11 mouse cellular contexts compared by ENCODE assay signal in the genomic region with DNA sequence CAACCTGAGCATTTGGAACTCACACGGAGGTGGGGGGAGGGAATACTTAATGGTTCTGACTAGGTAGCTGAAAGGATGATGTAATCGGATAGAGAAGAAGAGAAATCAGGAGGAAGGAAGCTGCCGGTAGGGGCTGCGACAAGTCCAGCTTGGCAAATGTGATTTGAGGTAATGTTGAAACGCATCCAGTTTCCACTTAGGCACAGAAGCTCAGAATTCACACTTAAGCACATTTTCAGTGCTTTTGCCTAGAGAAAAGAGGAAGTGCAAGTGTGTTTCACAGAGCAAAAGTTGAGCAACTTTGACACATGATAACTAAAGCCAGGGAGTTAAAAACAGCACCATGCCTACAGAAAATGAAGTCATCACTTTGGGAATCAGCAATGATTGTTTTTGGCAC. TPM values are rescaled to one million over a fixed set of nuclear protein-coding genes. Genes with fewer than 3 reads are reported as not detected.
DNase-seq lines count a peak whose midpoint lies in the region; ATAC-seq and TF ChIP-seq lines count a peak whose summit lies in the region.
"Had no signal": no experiment of that assay in that cellular context is flagged by ENCODE, and none has a peak within 500 bp of the region (broad histone marks: within the 10 kb centered on the region; RNA-seq: fewer than 3 reads in every experiment).

No protein-coding gene starts in this region.

- TF ChIP-seq CTCF in forebrain, postnatal 0 days (IDR thresholded peaks at IDR 0.05; ENCODE audit: low read depth) = peak; percentile 34

- 32% methylated on average over 5 of the region's 5 CpGs for WGBS in forebrain, postnatal 0 days
- WGBS in forebrain, embryonic 12.5 days = 50% methylated on average over 5 of the region's 5 CpGs
- WGBS in midbrain, embryonic 15.5 days = 64% methylated on average over 5 of the region's 5 CpGs

- no peak overlapping the region for H3K4me2 ChIP-seq in forebrain, postnatal 0 days (ENCODE audit: low read depth)
- H3K4me2 ChIP-seq in forebrain, embryonic 12.5 days = no peak overlapping the region
- no peak overlapping the region for H3K4me2 ChIP-seq in midbrain, embryonic 15.5 days

- intact Hi-C loops in left cerebral cortex, postnatal 25 days (cut with DNase I) = no loop called here

- no peaks in the 10 kb centered on the region for H3K9me3 ChIP-seq in forebrain, postnatal 0 days (ENCODE audit: low read length)
- no peaks in the 10 kb centered on the region for H3K9me3 ChIP-seq in forebrain, embryonic 12.5 days
- H3K9me3 ChIP-seq in midbrain, embryonic 15.5 days = no peaks in the 10 kb centered on the region

- no peak overlapping the region for H3K9ac ChIP-seq in forebrain, postnatal 0 days
- no peak overlapping the region for H3K9ac ChIP-seq in forebrain, embryonic 12.5 days
- no peak overlapping the region for H3K9ac ChIP-seq in midbrain, embryonic 15.5 days

- H3K4me3 ChIP-seq in forebrain, postnatal 0 days (ENCODE audit: low read depth, low read length) = no peak overlapping the region
- no peak overlapping the region for H3K4me3 ChIP-seq in forebrain, embryonic 12.5 days (replicated peaks)
- no peak overlapping the region for H3K4me3 ChIP-seq in midbrain, embryonic 15.5 days

- H3K36me3 ChIP-seq in forebrain, postnatal 0 days (ENCODE audit: insufficient read depth) = peaks cover 10% of the 10 kb centered on the region; the same call in 1 of the 2 replicates
- peaks cover 18% of the 10 kb centered on the region for H3K36me3 ChIP-seq in forebrain, embryonic 12.5 days (replicated peaks)
- no peaks in the 10 kb centered on the region for H3K36me3 ChIP-seq in midbrain, embryonic 15.5 days (replicated peaks)

- H3K27ac ChIP-seq in forebrain, postnatal 0 days (ENCODE audit: low read depth, low read length) = no peak overlapping the region
- no peak overlapping the region for H3K27ac ChIP-seq in forebrain, embryonic 12.5 days
- no peak overlapping the region for H3K27ac ChIP-seq in midbrain, embryonic 15.5 days

- H3K4me1 ChIP-seq in forebrain, postnatal 0 days (ENCODE audit: insufficient read depth) = no peaks in the 10 kb centered on the region
- peaks cover 5% of the 10 kb centered on the region; the same call in 1 of the 2 replicates for H3K4me1 ChIP-seq in forebrain, embryonic 12.5 days
- no peaks in the 10 kb centered on the region for H3K4me1 ChIP-seq in midbrain, embryonic 15.5 days

- ATAC-seq in forebrain, postnatal 0 days = peak; percentile 62
- no peak for ATAC-seq in forebrain, embryonic 12.5 days (ENCODE audit: low FRiP score)
- peak; percentile 74 for ATAC-seq in common myeloid progenitor, adult 5-6 weeks (replicated peaks; ENCODE audit: low read depth, poor library complexity, severe bottlenecking)
- ATAC-seq in megakaryocyte progenitor cell, adult 5-6 weeks (replicated peaks; ENCODE audit: poor library complexity) = peak; percentile 72
- ATAC-seq in midbrain, embryonic 15.5 days (replicated peaks) = no peak
- ATAC-seq: midbrain, embryonic 16.5 days had no signal

- no peaks in the 10 kb centered on the region for H3K27me3 ChIP-seq in forebrain, postnatal 0 days (ENCODE audit: insufficient read depth, low read length)
- no peaks in the 10 kb centered on the region for H3K27me3 ChIP-seq in forebrain, embryonic 12.5 days
- no peaks in the 10 kb centered on the region for H3K27me3 ChIP-seq in midbrain, embryonic 15.5 days (replicated peaks)

- peak; percentile 45 for DNase-seq in forebrain, postnatal 0 days
- peak; percentile 47 to 78 for DNase-seq in left cerebral cortex, postnatal 25 days (ENCODE audit: low spot score in 2 of 2)
- DNase-seq in left cerebral cortex, adult 18-20 months (ENCODE audit: low spot score in 2 of 2) = no peak
- DNase-seq in ovary, postnatal 36 days (ENCODE audit: low spot score) = no peak
- DNase-seq: cerebellum, adult 11-12 months had no signal

RNA-seq across cellular contexts. Expression of a gene that starts 8.4 kb away (rescaled TPM):
- total RNA-seq in forebrain, postnatal 0 days (2014; rRNA removed) = 18.9 and 19.8 TPM in 2 replicates
- 22.8 and 24.3 TPM in 2 replicates for polyA plus RNA-seq in forebrain, postnatal 0 days (2015; fragmentation: Nextera tagmentation; extraction: Ambion mirVana)
- 25.9 and 27.2 TPM in 2 replicates for polyA plus RNA-seq in forebrain, embryonic 12.5 days (2016; fragmentation: Nextera tagmentation; extraction: Ambion mirVana)
- 10 to 100 TPM; 33.1 to 38.6 TPM for total RNA-seq in left cerebral cortex, postnatal 25 days (2021)
- 10 to 100 TPM; 29.6 to 39.5 TPM for total RNA-seq in left cerebral cortex, adult 18-20 months (2021)
- total RNA-seq in common myeloid progenitor, adult 5-6 weeks (2017) = 31.7 and 68.4 TPM in 2 replicates
- total RNA-seq in megakaryocyte progenitor cell, adult 5-6 weeks (2015) = 13.3 and 16.9 TPM in 2 replicates
- total RNA-seq in megakaryocyte progenitor cell, adult 5-6 weeks (2017) = 48.3 and 55.5 TPM in 2 replicates
- polyA plus RNA-seq in midbrain, embryonic 15.5 days (2015; fragmentation: Nextera tagmentation; extraction: Ambion mirVana) = 25.9 and 27.5 TPM in 2 replicates

RNA-seq across cellular contexts. Expression of a gene that starts 19.5 kb away (rescaled TPM):
- 3.0 and 9.0 TPM in 2 replicates for total RNA-seq in forebrain, postnatal 0 days (2014; rRNA removed)
- 1.6 and 3.0 TPM in 2 replicates for polyA plus RNA-seq in forebrain, postnatal 0 days (2015; fragmentation: Nextera tagmentation; extraction: Ambion mirVana)
- 4.2 and 4.6 TPM in 2 replicates for polyA plus RNA-seq in forebrain, embryonic 12.5 days (2016; fragmentation: Nextera tagmentation; extraction: Ambion mirVana)
- 1 to 10 TPM; 3.3 to 4.4 TPM for total RNA-seq in left cerebral cortex, postnatal 25 days (2021)
- 1 to 10 TPM; 4.0 to 6.7 TPM for total RNA-seq in left cerebral cortex, adult 18-20 months (2021)
- total RNA-seq in common myeloid progenitor, adult 5-6 weeks (2017) = 8.4 and 16.9 TPM in 2 replicates
- 2.3 and 3.9 TPM in 2 replicates for total RNA-seq in megakaryocyte progenitor cell, adult 5-6 weeks (2015)
- total RNA-seq in megakaryocyte progenitor cell, adult 5-6 weeks (2017) = 4.4 and 7.2 TPM in 2 replicates
- polyA plus RNA-seq in midbrain, embryonic 15.5 days (2015; fragmentation: Nextera tagmentation; extraction: Ambion mirVana) = 5.6 and 6.5 TPM in 2 replicates

RNA-seq across cellular contexts. Expression of a gene that starts 36.8 kb away (rescaled TPM):
- total RNA-seq in forebrain, postnatal 0 days (2014; rRNA removed) = 0.38 TPM in 1 of 2 replicates, not detected in the other
- polyA plus RNA-seq in forebrain, postnatal 0 days (2015; fragmentation: Nextera tagmentation; extraction: Ambion mirVana) = 0.10 and 0.44 TPM in 2 replicates
- not detected in 2 replicates for polyA plus RNA-seq in forebrain, embryonic 12.5 days (2016; fragmentation: Nextera tagmentation; extraction: Ambion mirVana)
- total RNA-seq in left cerebral cortex, postnatal 25 days (2021) = under 1 TPM; 0.21 to 0.23 TPM
- under 1 TPM; 0.28 to 0.30 TPM for total RNA-seq in left cerebral cortex, adult 18-20 months (2021)
- total RNA-seq in common myeloid progenitor, adult 5-6 weeks (2017) = not detected in 2 replicates
- total RNA-seq in megakaryocyte progenitor cell, adult 5-6 weeks (2015) = 0.12 TPM in 1 of 2 replicates, not detected in the other
- 0.24 TPM in 1 of 2 replicates, not detected in the other for total RNA-seq in megakaryocyte progenitor cell, adult 5-6 weeks (2017)
- 0.17 TPM in 1 of 2 replicates, not detected in the other for polyA plus RNA-seq in midbrain, embryonic 15.5 days (2015; fragmentation: Nextera tagmentation; extraction: Ambion mirVana)
- total RNA-seq: gastrocnemius, adult 8-10 months had no signal

RNA-seq across cellular contexts. Expression of a gene that starts 43.1 kb away (rescaled TPM):
- total RNA-seq in forebrain, postnatal 0 days (2014; rRNA removed) = 1.3 and 1.4 TPM in 2 replicates
- 0.54 and 0.62 TPM in 2 replicates for polyA plus RNA-seq in forebrain, postnatal 0 days (2015; fragmentation: Nextera tagmentation; extraction: Ambion mirVana)
- polyA plus RNA-seq in forebrain, embryonic 12.5 days (2016; fragmentation: Nextera tagmentation; extraction: Ambion mirVana) = not detected in 2 replicates
- under 1 TPM; 0.27 to 0.37 TPM for total RNA-seq in left cerebral cortex, postnatal 25 days (2021)
- total RNA-seq in left cerebral cortex, adult 18-20 months (2021) = under 1 TPM; 0.56 to 0.67 TPM
- not detected in 2 replicates for total RNA-seq in common myeloid progenitor, adult 5-6 weeks (2017)
- not detected in 2 replicates for total RNA-seq in megakaryocyte progenitor cell, adult 5-6 weeks (2015)
- total RNA-seq in megakaryocyte progenitor cell, adult 5-6 weeks (2017) = not detected in 2 replicates
- polyA plus RNA-seq in midbrain, embryonic 15.5 days (2015; fragmentation: Nextera tagmentation; extraction: Ambion mirVana) = 0.27 and 0.28 TPM in 2 replicates
- total RNA-seq: gastrocnemius, adult 8-10 months had no signal

Comparison
In these comparisons a context has a peak if more than half of its experiments do, and no peak if none do; other contexts are left out.
1. ATAC-seq: peak in forebrain, postnatal 0 days (single experiment), common myeloid progenitor, adult 5-6 weeks (single experiment) and megakaryocyte progenitor cell, adult 5-6 weeks (single experiment); none in forebrain, embryonic 12.5 days (single experiment) and midbrain, embryonic 15.5 days (single experiment).
2. DNase-seq: peak in forebrain, postnatal 0 days (single experiment) and left cerebral cortex, postnatal 25 days (2 of 2); none in left cerebral cortex, adult 18-20 months (0 of 2) and ovary, postnatal 36 days (single experiment).